Mouse (Mus musculus): ENCODE measurements around the gene Gm815.

The Gm815 gene

GRCm38 (mm10) chr19:26879856-26880255 lies 5.8 kb upstream of the Gm815 start:
- no peak for DNase-seq

- no peak for DNase-seq
Measured at GRCm38 (mm10) chr19:26881866-26882427, 3.7 kb upstream of the Gm815 start.

GRCm38 (mm10) chr19:26888171-26888570 lies 2.5 kb downstream of the Gm815 start:
- no peak for DNase-seq

GRCm38 (mm10) chr19:26891306-26891964 lies 5.8 kb downstream of the Gm815 start:
- DNase-seq: peak in 1 of 2 experiments; percentile 16

- DNase-seq: peak in 1 of 2 experiments; percentile 38
Measured at GRCm38 (mm10) chr19:26892861-26893260, 7.2 kb downstream of the Gm815 start.

- no peak for DNase-seq
Measured at GRCm38 (mm10) chr19:26902162-26902561, 16.5 kb downstream of the Gm815 start.

- DNase-seq: no peak
Measured at GRCm38 (mm10) chr19:26914245-26914644, 28.6 kb downstream of the Gm815 start.

- DNase-seq: no peak
Measured at GRCm38 (mm10) chr19:26920816-26921215, 35.1 kb downstream of the Gm815 start.

- no peak for DNase-seq
Measured at GRCm38 (mm10) chr19:26930295-26931283, 44.9 kb downstream of the Gm815 start.

- no peak for DNase-seq
Measured at GRCm38 (mm10) chr19:26934186-26934585, 48.5 kb downstream of the Gm815 start.

Data from cerebellum, postnatal 25 days (tissue).